Mouse (Mus musculus) liver, embryonic 14.5 days (tissue): ENCODE data around the gene Gde1.

Experiments
- CTCF ChIP-seq: IDR thresholded peaks from 2 replicates; pipeline ENCODE4 v1.5.1; 2016; ENCODE audit warnings: antibody characterized with exemption, low read depth, control low read depth
- EP300 ChIP-seq: IDR thresholded peaks from 2 replicates; pipeline ENCODE4 v1.6.1; 2016; ENCODE audit warnings: antibody characterized with exemption, low read depth

GRCm38 (mm10) chr7:118697168-118697567 lies 8.4 kb downstream of the Gde1 start:
- TF ChIP-seq CTCF (no peak), EP300 (no peak)
